Mouse (Mus musculus): ENCODE measurements around the gene Gm13420. TPM values are rescaled to one million over a fixed set of nuclear protein-coding genes. Genes with fewer than 3 reads are reported as not detected.

The Gm13420 gene
- polyA plus RNA-seq, 1 experiment from 2014 or later: not detected

DNA sequence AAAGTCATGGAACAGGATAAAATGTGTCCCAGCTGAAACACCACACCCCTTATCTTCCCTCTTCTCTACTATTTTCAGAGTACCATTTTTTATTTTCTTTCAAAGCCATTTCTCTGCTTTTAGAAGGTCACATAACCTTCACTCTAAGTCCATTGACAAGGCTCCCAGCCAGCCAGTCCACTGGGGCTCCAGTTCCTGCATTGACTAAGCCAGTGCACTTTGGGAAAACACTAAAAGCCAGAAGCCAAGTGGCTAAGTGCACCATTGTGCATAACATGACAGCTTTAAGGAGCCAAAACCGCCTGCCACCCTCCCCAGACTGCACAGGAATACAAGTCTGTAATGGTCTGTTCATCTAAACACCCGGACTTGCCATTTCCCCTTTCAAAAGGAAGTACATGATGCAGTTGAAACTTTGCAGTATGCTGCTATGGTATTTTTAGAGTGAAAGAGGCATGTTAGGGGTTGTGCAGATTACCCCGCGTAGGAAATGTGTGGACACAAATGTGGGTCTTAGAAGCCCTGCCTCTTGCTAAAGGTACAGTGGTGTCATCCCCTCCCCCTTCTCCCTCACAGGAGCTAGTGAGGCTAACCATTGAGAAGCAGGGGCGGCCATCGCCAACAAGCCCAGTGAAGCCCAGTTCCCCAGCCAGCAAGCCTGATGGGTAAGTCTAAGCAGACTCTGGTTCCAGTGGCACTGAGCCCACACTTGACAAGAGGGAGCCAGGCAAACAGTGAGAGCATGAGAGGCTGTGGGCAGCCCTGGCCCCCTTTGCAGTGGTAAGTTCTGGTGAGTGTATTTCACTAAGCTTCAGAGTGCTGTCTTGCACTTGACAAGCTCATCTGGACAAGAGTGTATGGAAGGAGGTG, 52.8 kb downstream of the Gm13420 start:
- Histone ChIP-seq H3K36me3 (peaks cover 70% of the 10 kb centered on the region), H3K27me3 (no peaks in the 10 kb centered on the region), H3K9ac (no peak overlapping the region), H3K4me3 (no peak overlapping the region), H3K4me2 (replicated peaks) (no peak overlapping the region), H3K4me1 (no peaks in the 10 kb centered on the region), H3K27ac (no peak overlapping the region), H3K9me3 (no peaks in the 10 kb centered on the region)
- no peak for ATAC-seq (ENCODE audit: insufficient number of reproducible peaks, insufficient read depth, low FRiP score, low TSS enrichment)
- WGBS: 91% methylated on average over 6 of the region's 6 CpGs

DNA sequence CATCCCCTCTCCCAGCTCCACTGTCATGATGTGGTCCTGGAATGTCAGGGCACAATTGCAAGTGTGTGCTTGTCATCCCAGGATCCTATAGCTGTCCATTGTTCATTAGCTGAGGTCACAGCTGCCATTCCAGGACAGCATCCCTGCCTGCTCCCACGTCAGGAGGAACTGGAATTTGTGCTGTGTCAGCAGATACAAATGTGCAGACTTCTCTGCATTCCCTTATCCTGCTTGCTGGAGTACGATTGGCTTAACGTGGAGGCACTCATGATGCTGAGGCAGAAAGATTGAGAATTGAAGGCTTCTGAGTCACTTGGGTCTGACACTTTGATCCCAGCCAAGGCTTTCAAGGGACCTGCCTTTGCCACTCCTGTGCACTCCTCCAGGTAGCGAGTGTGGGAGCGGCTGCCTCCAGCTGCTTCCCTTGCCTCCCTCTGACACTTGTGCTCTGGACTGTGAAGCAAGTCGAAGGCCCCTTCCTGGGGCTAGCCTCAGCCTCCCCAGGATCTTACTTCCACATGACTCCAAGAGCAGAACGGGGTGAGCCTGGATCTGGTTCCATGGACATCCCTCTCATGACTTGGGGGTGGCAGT, 55.2 kb downstream of the Gm13420 start:
- Histone ChIP-seq H3K9ac (no peak overlapping the region), H3K9me3 (no peaks in the 10 kb centered on the region), H3K4me3 (no peak overlapping the region), H3K27ac (no peak overlapping the region), H3K4me1 (no peaks in the 10 kb centered on the region), H3K27me3 (no peaks in the 10 kb centered on the region), H3K36me3 (peaks cover 67% of the 10 kb centered on the region), H3K4me2 (replicated peaks) (no peak overlapping the region)
- ATAC-seq (ENCODE audit: insufficient number of reproducible peaks, insufficient read depth, low FRiP score, low TSS enrichment): no peak
- WGBS: 78% methylated on average over 7 of the region's 7 CpGs

Other genes with a start within 250 kb of the Gm13420 start
- gene Rapgef1, start 132.0 kb downstream of the Gm13420 start, polyA plus RNA-seq (2016; fragmentation: Nextera tagmentation; extraction: Ambion mirVana): 20.3 and 21.7 TPM in 2 replicates
- not detected in 2 replicates for gene Gm13547, start 7.6 kb upstream of the Gm13420 start, polyA plus RNA-seq (2016; fragmentation: Nextera tagmentation; extraction: Ambion mirVana)
- gene Coq4, start 35.8 kb upstream of the Gm13420 start, polyA plus RNA-seq (2016; fragmentation: Nextera tagmentation; extraction: Ambion mirVana): 31.8 and 36.7 TPM in 2 replicates
- gene Trub2, start 36.8 kb upstream of the Gm13420 start, polyA plus RNA-seq (2016; fragmentation: Nextera tagmentation; extraction: Ambion mirVana): 48.6 and 54.6 TPM in 2 replicates
- 18.2 and 21.7 TPM in 2 replicates for gene Slc27a4, start 50.9 kb upstream of the Gm13420 start, polyA plus RNA-seq (2016; fragmentation: Nextera tagmentation; extraction: Ambion mirVana)
- 21.0 and 22.6 TPM in 2 replicates for gene Urm1, start 68.4 kb upstream of the Gm13420 start, polyA plus RNA-seq (2016; fragmentation: Nextera tagmentation; extraction: Ambion mirVana)
- gene Cercam, start 117.5 kb upstream of the Gm13420 start, polyA plus RNA-seq (2016; fragmentation: Nextera tagmentation; extraction: Ambion mirVana): 16.4 and 17.5 TPM in 2 replicates
- gene Odf2, start 137.5 kb upstream of the Gm13420 start, polyA plus RNA-seq (2016; fragmentation: Nextera tagmentation; extraction: Ambion mirVana): 88.2 and 89.2 TPM in 2 replicates
- gene Gle1, start 183.7 kb upstream of the Gm13420 start, polyA plus RNA-seq (2016; fragmentation: Nextera tagmentation; extraction: Ambion mirVana): 69.3 and 72.3 TPM in 2 replicates
- gene Sptan1, start 213.9 kb upstream of the Gm13420 start, polyA plus RNA-seq (2016; fragmentation: Nextera tagmentation; extraction: Ambion mirVana): 101 and 103 TPM in 2 replicates

Measured in embryonic facial prominence, embryonic 12.5 days (tissue).